1 mouse cellular context compared by ENCODE assay signal in genomic region chr19:10431410-10431809, GRCm38 (mm10).
A peak's percentile ranks its signal among the peaks of the same experiment; 100 is the strongest.
TF ChIP-seq lines count a peak whose summit lies in the region.

No protein-coding gene starts in this region.

TF ChIP-seq in CH12.LX, 34 proteins besides CTCF, POLR2A, EP300 and RAD21 (continued from another document):
- TF ChIP-seq ZKSCAN1 (IDR thresholded peaks at IDR 0.05; ENCODE audit: borderline replicate concordance, low read depth, low read length) (no peak), USF1 (IDR thresholded peaks at IDR 0.05; ENCODE audit: low read depth, low read length) (no peak), MEF2A (IDR thresholded peaks at IDR 0.05; ENCODE audit: borderline replicate concordance, low read depth, low read length) (no peak), KAT2A (IDR thresholded peaks at IDR 0.05; ENCODE audit: insufficient replicate concordance, low read length) (no peak), BHLHE40 (IDR thresholded peaks at IDR 0.05; ENCODE audit: low read depth, low read length) (peak; percentile 31; the same call in 1 of the 2 replicates), UBTF (IDR thresholded peaks at IDR 0.05; ENCODE audit: low read depth, low read length) (no peak), E2F4 (IDR thresholded peaks at IDR 0.05; ENCODE audit: insufficient replicate concordance, low read depth, low read length) (no peak)
